Mouse (Mus musculus) monocyte, adult 59 days (primary cell): ENCODE data around the gene Nop56. TPM values are rescaled to one million over a fixed set of nuclear protein-coding genes. Genes with fewer than 3 reads are reported as not detected.

ENCODE experiments used
- total RNA-seq, 2 experiments: library from RNA; stranded (reverse); gene quantifications; one replicate each; pipeline ENCODE4 v1.2.4; 2023

Gene Nop56
- total RNA-seq, result 100 to 1,000 TPM in 1 of 2 experiments, 10 to 100 TPM in 1; 91.3 to 108 TPM

DNA sequence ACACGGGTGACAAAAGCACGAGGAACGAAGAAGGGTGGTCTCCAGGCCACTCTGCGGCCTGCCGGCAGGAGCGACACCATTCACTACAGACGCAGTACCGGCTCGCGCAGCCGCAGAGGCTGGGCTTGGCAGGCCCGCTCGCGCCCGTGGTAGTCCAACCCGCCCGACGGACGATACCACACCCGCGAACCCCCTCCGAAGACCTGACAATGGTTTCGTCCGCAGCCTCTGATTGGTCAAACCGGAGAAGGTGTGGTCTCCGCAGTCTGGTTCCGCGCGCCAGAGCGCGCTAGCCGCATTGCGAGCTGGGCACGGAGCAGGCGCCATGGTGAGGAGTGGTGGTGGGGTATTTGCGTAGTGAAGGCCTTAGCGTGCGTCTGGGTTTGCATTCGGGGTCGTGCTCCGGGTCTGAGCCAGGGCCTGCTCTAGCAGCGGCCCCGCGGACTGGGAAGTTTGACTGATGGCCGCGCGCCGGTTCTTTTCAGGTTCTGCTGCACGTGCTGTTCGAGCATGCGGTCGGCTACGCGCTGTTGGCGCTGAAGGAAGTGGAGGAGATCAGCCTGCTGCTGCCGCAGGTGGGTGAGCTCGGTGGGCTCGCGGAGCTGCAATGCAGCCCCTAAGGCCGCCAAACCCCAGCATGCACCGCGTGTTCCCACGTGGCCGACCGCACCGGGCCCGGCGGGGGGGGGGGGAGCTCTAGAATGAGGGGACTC lies at the start of gene Nop56:
Nop56 (plus strand) TSS at position 282 of the 713 bp plus-strand sequence.

DNA sequence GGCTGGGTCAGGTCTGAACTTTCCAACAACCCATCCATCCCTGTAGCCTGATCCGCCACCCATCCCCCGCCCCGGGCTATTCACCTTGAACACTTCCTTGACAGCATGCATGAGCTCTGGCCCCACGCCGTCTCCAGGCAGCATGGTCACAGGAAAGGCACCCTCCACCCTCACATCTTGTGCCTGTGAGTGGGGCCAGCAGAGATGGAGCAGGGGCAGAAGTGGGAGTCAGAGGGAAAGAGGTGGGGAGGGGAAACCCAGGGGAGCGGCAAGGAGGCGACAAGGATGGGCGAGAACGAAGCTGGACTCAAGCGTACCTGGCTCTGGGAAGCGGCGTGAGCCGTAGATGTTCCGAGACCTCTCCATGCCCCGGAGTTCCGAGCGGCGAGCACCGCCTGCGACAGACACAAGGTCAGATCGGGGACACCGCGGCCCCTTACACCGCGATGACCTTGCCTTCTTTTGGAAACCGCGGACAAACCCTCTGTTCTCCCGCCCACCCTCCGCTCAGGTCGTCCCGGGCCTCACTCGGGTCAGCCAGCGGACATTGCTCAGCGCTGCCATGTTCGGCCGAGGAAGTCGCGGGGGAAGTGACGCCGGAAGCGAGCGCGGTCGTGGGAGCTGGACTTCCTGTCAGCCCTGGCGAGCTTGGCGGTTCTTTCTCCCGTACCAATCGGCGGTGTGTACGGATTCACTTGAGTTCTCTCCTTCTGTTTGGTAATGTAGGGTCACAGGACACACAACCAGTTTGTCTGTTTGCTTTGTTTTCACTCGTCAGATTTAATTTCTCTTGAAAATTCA lies 9.8 kb downstream of the Nop56 start, which contains the start of gene Idh3b:
Idh3b (minus strand) TSS at position 694 of the 801 bp plus-strand sequence.

DNA sequence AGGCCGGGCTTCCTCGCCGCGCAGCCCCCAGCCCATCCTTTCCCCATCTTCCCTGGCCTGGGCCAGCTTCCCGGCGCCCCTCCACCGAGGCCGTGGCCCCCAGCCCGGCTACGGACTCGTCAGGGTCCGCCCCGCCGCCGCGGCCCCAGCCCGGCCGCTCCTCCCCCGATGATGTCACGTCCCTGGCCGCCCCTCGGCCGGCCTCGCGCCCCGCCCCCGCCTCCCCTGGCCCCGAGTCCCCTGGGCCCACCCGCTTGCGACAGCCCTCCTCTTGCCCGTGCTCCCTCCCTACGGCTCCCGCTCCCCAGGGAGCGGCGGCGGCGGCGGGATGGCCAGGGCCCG lies 20.7 kb downstream of the Nop56 start, which contains the start of gene Ebf4:
Ebf4 (plus strand) TSS at position 234 of the 342 bp plus-strand sequence.

Other genes with a start within 250 kb of the Nop56 start
- gene Tgm6, start 162.0 kb upstream of the Nop56 start, total RNA-seq, result not detected
- 100 to 1,000 TPM; 235 to 252 TPM for gene Snrpb, start 95.0 kb upstream of the Nop56 start, total RNA-seq
- not detected for gene Tmc2, start 79.2 kb upstream of the Nop56 start, total RNA-seq
- gene Idh3b, start 10.1 kb downstream of the Nop56 start, total RNA-seq, result 100 to 1,000 TPM in 1 of 2 experiments, 10 to 100 TPM in 1; 88.3 to 111 TPM
- gene Ebf4, start 20.7 kb downstream of the Nop56 start, total RNA-seq, result not detected
- under 1 TPM; 0.52 to 0.81 TPM for gene Cpxm1, start 123.1 kb downstream of the Nop56 start, total RNA-seq
- not detected for gene Gm28372, start 130.8 kb downstream of the Nop56 start, total RNA-seq
- not detected for gene 1700020A23Rik, start 130.8 kb downstream of the Nop56 start, total RNA-seq
- gene Tmem239, start 132.0 kb downstream of the Nop56 start, total RNA-seq, result not detected
- 100 to 1,000 TPM in 1 of 2 experiments, 10 to 100 TPM in 1; 92.6 to 114 TPM for gene Vps16, start 149.9 kb downstream of the Nop56 start, total RNA-seq
- 10 to 100 TPM; 32.7 to 35.1 TPM for gene Pced1a, start 150.3 kb downstream of the Nop56 start, total RNA-seq
- gene Ptpra, start 175.8 kb downstream of the Nop56 start, total RNA-seq, result 100 to 1,000 TPM; 114 to 127 TPM